28 mouse cellular contexts compared by ENCODE assay signal in the genomic region with DNA sequence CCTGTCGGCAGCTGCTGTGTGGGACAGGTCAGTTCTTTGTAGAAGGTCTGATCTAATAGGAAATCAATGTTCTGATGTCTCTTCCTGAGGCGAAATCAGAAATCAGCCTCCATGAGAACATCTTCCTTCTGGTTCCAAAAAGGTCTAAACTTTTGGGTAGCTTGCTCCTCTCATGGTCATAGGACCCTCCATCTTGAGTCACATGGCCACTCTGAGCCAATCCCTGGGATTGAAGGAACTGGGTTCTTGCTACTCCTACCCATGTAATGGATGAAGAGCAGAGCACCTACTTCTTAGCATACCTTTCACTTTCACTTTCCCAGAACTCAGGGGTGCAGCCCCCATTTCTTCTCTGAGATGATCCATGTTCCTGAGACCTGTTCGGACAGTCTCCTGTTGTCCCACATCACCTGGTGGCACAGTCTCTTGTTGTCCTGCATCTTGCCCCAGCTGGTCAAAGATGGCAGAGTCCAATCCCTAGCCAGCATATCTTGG. TPM values are rescaled to one million over a fixed set of nuclear protein-coding genes. Genes with fewer than 3 reads are reported as not detected.
DNase-seq lines count a peak whose midpoint lies in the region; ATAC-seq lines count a peak whose summit lies in the region.
"Had no signal": no experiment of that assay in that cellular context is flagged by ENCODE, and none has a peak within 500 bp of the region (broad histone marks: within the 10 kb centered on the region; RNA-seq: fewer than 3 reads in every experiment).

No protein-coding gene starts in this region.

- no peaks in the 10 kb centered on the region; the same call in 1 of the 2 replicates for H3K36me3 ChIP-seq in embryonic facial prominence, embryonic 10.5 days (replicated peaks)
- no peaks in the 10 kb centered on the region for H3K36me3 ChIP-seq in heart, embryonic 12.5 days
- H3K36me3 ChIP-seq: embryonic facial prominence, embryonic 12.5 days; heart, embryonic 15.5 days; hindbrain, embryonic 10.5 days; hindbrain, embryonic 13.5 days had no signal

- ATAC-seq in CD4-positive, CD25-positive, alpha-beta regulatory T cell, adult 4 months = peak; percentile 56
- peak; percentile 68 for ATAC-seq in inflammation-experienced regulatory T-cells, adult 6 months
- no peak for ATAC-seq in heart, embryonic 12.5 days (ENCODE audit: insufficient number of reproducible peaks, low FRiP score)
- ATAC-seq: activated CD4-positive, CD25-positive, alpha-beta regulatory T cell, adult 4 months; forebrain, embryonic 13.5 days; forebrain, embryonic 16.5 days; hindbrain, embryonic 16.5 days; intestine, postnatal 0 days had no signal

- H3K4me2 ChIP-seq in heart, embryonic 12.5 days = no peak overlapping the region
- H3K4me2 ChIP-seq: embryonic facial prominence, embryonic 12.5 days; forebrain, embryonic 13.5 days; heart, embryonic 11.5 days; heart, embryonic 15.5 days; hindbrain, embryonic 13.5 days had no signal

- H3K4me1 ChIP-seq in embryonic facial prominence, embryonic 10.5 days = peaks cover 18% of the 10 kb centered on the region
- no peaks in the 10 kb centered on the region for H3K4me1 ChIP-seq in heart, embryonic 12.5 days (replicated peaks)
- H3K4me1 ChIP-seq: forebrain, embryonic 13.5 days; heart, embryonic 15.5 days; hindbrain, embryonic 13.5 days had no signal

- H3K9me3 ChIP-seq in embryonic facial prominence, embryonic 10.5 days = no peaks in the 10 kb centered on the region
- H3K9me3 ChIP-seq in heart, embryonic 12.5 days (replicated peaks) = no peaks in the 10 kb centered on the region; the same call in 1 of the 2 replicates
- H3K9me3 ChIP-seq: embryonic facial prominence, embryonic 12.5 days; forebrain, embryonic 13.5 days; G1E; heart, embryonic 15.5 days; hindbrain, embryonic 10.5 days; hindbrain, embryonic 13.5 days had no signal

- no peak for DNase-seq in embryonic facial prominence, embryonic 10.5 days (ENCODE audit: low spot score)
- no peak for DNase-seq in heart, adult 18-20 months
- DNase-seq in right cerebral cortex, postnatal 10 days (ENCODE audit: low spot score in 2 of 2) = no peak
- DNase-seq: adrenal gland, adult 8-10 months; adrenal gland, postnatal 25 days; cerebellum, adult 18-20 months; cerebellum, adult 9-10 months; cerebellum, postnatal 14 days; gastrocnemius, postnatal 10 days; gastrocnemius, postnatal 36 days; heart, postnatal 10 days; heart, postnatal 36 days had no signal

- H3K4me3 ChIP-seq in embryonic facial prominence, embryonic 10.5 days = no peak overlapping the region
- H3K4me3 ChIP-seq in heart, embryonic 12.5 days = no peak overlapping the region
- H3K4me3 ChIP-seq: embryonic facial prominence, embryonic 12.5 days; erythroblast, embryonic 14.5 days; forebrain, embryonic 13.5 days; heart, embryonic 15.5 days; hindbrain, embryonic 10.5 days; hindbrain, embryonic 13.5 days had no signal

- 69% methylated on average over 3 of the region's 3 CpGs for WGBS in embryonic facial prominence, embryonic 10.5 days
- WGBS in heart, embryonic 12.5 days = 62% methylated on average over 3 of the region's 3 CpGs

- H3K27ac ChIP-seq in embryonic facial prominence, embryonic 10.5 days (replicated peaks) = peak overlapping the region; percentile 30; the same call in 1 of the 2 replicates
- H3K27ac ChIP-seq in heart, embryonic 12.5 days (ENCODE audit: poor library complexity, severe bottlenecking) = no peak overlapping the region
- H3K27ac ChIP-seq: embryonic facial prominence, embryonic 12.5 days; forebrain, embryonic 13.5 days; heart, embryonic 15.5 days; hindbrain, embryonic 10.5 days; hindbrain, embryonic 13.5 days had no signal

- H3K27me3 ChIP-seq in embryonic facial prominence, embryonic 10.5 days (replicated peaks; ENCODE audit: low read depth, poor library complexity, severe bottlenecking) = 0 out of 2 replicates have a peak, but pooled peaks cover under 1% of the 10 kb centered on the region
- 0 out of 2 replicates have a peak, but pooled peaks cover 9% of the 10 kb centered on the region for H3K27me3 ChIP-seq in heart, embryonic 12.5 days (replicated peaks)
- H3K27me3 ChIP-seq: CH12.LX; embryonic facial prominence, embryonic 12.5 days; forebrain, embryonic 13.5 days; heart, embryonic 15.5 days; hindbrain, embryonic 13.5 days had no signal

- H3K9ac ChIP-seq in heart, embryonic 12.5 days = no peak overlapping the region
- H3K9ac ChIP-seq: embryonic facial prominence, embryonic 12.5 days; forebrain, embryonic 13.5 days; heart, embryonic 15.5 days; hindbrain, embryonic 13.5 days had no signal

RNA-seq across cellular contexts. Expression of gene Susd3, which starts 9.4 kb away (rescaled TPM):
- polyA plus RNA-seq in CD4-positive, CD25-positive, alpha-beta regulatory T cell, adult 4 months (2017; shearing (Covaris generic)) = 10 to 100 TPM; 60.4 to 88.7 TPM
- 1.2 and 1.7 TPM in 2 replicates for polyA plus RNA-seq in embryonic facial prominence, embryonic 10.5 days (2016; fragmentation: Nextera tagmentation; extraction: Ambion mirVana)
- polyA plus RNA-seq in inflammation-experienced regulatory T-cells, adult 6 months (2017; shearing (Covaris generic)) = 10 to 100 TPM; 62.0 to 95.1 (median 90.5) TPM
- 1 to 10 TPM in 1 of 2 experiments, under 1 TPM in 1; 0.55 to 1.3 TPM for total RNA-seq in heart, adult 18-20 months (2021)
- polyA plus RNA-seq in heart, embryonic 12.5 days (2016; fragmentation: Nextera tagmentation; extraction: Ambion mirVana) = 0.63 and 0.80 TPM in 2 replicates

RNA-seq across cellular contexts. Expression of gene Card19, which starts 42.0 kb away (rescaled TPM):
- 10 to 100 TPM; 49.7 to 55.4 TPM for polyA plus RNA-seq in CD4-positive, CD25-positive, alpha-beta regulatory T cell, adult 4 months (2017; shearing (Covaris generic))
- polyA plus RNA-seq in embryonic facial prominence, embryonic 10.5 days (2016; fragmentation: Nextera tagmentation; extraction: Ambion mirVana) = 31.6 and 35.0 TPM in 2 replicates
- 10 to 100 TPM; 58.3 to 83.2 (median 61.4) TPM for polyA plus RNA-seq in inflammation-experienced regulatory T-cells, adult 6 months (2017; shearing (Covaris generic))
- total RNA-seq in heart, adult 18-20 months (2021) = 100 to 1,000 TPM; 145 to 150 TPM
- polyA plus RNA-seq in heart, embryonic 12.5 days (2016; fragmentation: Nextera tagmentation; extraction: Ambion mirVana) = 76.4 and 81.2 TPM in 2 replicates

Comparison
In these comparisons a context has a peak if more than half of its experiments do, and no peak if none do; other contexts are left out.
1. RNA of gene Susd3, which starts 9.4 kb away (polyA plus RNA-seq): 62.0 to 95.1 TPM in inflammation-experienced regulatory T-cells, adult 6 months and 60.4 to 88.7 TPM in CD4-positive, CD25-positive, alpha-beta regulatory T cell, adult 4 months; 1.2 to 1.7 TPM in embryonic facial prominence, embryonic 10.5 days and 0.63 to 0.80 TPM in heart, embryonic 12.5 days; every median in the first group is over 10 times any median in the second.